Mouse (Mus musculus) monocyte, adult 2 months (primary cell): ENCODE measurements around the gene Fbxl13.

Source experiments
- DNase-seq, 2 experiments: peaks; one replicate each; pipeline ENCODE4 v3.0.0; 2022; ENCODE audit warnings: low spot score in 2 of 2, low read depth in 1 of 2

Gene Fbxl13

DNA sequence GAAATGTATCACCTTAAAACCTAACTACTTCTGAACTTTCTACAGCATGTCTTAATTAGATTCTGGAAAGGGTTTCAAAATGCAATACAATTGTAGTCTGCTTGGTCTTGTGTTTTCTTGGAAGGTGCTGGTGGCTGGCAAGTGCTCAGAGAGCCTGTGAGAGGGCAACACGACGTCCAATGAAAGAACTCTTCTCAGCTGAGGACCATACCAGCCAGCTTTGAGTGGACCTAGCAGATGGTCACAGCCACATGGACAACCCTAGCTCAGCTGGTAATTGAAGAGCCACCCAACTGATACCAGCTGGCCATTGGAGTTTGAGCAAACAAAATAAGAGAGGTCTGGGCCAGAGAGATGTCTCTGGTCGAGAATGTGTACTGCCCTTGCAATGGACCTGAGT lies 157.7 kb downstream of the Fbxl13 start:
- no peak for DNase-seq

DNA sequence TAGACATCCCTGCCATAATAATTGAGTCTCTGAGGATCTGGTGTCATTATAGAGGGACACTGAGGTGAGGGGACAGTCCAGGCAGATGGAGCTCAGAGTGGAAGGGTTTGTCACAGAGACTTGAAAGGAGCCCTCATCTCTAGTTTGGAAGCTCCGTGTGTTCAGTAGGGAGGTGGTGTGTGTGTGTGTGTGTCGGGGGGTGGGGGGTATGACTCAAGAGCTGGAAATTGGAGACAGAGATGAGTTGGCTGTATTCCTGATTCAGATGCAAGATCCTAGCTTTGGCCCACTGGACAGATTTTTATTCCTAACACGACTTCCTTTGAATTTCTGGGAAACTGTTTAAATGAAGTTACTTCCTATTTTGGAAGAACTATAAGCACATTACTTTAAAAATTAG lies 158.1 kb downstream of the Fbxl13 start:
- no peak for DNase-seq

DNA sequence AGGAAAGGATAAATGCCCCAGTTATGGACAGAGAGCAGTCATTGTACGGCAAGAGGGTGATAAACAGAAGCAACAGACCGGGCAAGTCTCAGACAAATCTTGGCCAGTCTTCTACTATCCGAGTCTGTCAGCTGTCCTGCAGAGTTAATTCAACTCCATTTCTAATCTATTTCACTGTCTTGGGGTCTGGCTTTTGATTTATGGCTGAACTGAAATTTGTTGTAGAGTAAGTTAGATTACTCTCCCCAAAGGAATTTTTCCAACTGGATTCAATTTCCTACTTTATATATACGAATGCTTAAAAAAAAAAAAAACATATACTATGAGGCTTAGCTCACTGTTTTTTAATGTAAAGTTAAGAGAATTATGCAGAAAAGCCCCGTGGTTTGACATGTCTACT lies 158.6 kb downstream of the Fbxl13 start:
- DNase-seq, result no peak

DNA sequence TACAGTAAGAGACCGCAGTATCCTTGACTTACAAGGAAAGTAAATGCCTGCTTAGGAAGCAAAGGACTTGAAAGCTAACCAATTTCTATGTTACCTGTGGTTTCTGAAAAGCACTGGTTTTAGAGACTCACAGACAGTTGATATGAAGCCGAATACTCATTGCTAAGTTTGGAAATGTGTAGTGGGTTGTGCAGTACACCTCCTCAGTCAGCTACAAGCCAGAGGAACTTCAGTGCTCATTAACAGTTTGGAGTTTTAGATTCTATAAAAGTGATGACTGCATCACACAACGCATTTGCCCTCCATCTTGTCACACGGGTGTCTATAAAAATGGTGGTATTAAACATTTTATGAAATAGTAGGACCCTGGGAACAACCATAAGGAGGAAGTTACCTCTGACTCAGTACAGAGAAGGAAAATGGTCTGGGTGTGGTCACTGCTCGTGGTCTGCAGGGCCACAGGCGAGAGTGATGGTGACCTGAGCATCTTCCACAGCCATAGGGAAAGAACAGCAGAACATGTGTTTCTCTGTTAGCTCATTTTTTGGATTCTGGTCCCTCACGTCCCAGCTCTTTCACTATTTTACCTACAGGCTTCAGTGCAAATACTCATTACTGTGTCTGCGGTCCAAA lies 160.1 kb downstream of the Fbxl13 start:
- no peak for DNase-seq

DNA sequence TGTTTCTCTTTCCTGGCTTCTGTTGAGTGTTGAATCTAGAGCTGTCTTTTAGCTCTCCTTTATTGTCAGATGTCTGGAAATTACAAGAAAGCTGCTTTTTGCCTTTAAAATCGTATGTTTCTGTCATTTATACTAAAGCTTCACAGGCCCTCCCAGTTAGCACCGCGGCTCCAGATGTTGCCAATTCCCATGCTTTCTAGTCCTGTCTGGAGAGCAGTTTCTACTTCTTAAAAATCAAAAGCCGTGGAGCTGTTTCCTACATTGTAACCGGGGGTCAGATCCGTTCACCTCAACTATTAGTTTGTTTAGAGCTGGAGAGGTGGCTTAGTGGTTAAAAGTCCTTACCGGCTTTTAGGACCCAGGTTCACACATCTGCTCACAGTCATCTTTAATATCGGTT lies 162.2 kb downstream of the Fbxl13 start:
- no peak for DNase-seq

DNA sequence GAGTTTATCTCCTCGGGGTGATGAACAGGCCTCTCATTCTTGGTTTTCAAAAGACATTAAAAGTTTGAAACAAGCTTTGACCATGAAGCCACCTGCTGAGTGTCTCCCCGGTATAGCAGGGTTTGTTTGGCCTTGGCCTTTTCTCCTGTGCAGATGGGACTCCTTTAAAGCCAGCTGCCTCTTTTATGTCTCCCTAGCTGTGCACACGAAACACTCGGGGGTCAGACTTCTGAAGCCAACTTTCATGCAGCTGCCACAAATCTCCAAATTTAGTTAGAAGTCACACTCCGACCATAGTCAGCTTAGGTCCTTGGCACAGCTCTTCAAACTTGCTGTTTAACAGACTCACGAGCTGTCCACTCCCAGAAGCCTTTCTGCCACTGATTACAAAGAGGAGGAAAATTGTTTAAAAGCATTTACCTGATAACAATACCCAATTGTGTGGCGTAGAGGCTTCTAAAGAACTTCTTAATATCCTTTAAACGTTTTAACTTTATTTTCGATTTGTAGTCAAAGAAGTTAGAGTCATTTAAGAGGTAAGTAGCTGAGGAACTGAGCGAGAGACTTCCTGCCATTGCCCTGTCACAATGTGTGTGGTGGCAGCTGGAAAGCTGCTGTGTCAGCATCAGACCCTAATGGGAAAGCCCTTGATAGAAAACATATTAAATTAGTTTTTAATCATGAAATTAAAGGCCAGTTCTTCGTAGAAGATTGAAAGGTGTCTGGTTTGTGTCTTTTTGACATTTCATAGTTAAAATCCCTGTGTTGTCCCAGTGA lies 162.8 kb downstream of the Fbxl13 start:
- DNase-seq, result no peak

DNA sequence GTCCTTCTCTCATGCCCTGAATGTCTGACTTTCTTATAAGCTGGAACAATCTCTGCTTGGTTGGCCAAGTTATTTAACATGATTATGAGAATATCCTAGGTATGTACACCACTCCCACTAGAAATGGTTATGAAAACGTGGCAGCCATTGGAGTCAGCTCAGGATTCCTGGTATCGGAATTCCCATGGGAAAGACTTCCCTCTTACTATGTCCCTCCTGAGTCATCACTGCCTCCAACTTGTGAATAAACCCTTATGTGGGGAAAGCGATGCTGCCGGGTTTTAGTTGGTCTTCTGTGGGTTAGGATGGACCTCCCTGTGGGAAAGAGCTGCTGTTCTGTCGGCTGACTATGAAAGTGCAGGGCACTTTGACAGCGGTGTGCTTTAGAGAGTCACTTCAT lies 163.9 kb downstream of the Fbxl13 start:
- no peak for DNase-seq

DNA sequence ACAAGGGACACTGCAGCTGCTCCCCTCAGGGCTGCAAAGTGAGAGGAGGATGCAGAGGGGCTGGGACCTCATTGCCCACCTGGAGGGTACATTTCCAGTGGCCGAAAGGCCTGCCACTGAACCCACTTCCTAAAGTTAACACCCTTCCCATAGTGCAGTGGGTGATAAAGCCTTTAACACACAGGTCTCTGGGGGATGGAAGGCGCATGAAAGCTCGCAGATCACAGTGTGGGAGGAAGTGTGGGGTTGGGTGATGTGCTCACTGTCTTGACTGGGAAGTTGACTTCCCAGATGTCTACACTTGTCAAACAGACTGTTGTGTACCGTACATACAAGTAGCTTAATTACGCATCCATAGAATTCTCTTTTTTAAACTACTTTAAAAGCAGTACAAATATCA lies 165.7 kb downstream of the Fbxl13 start:
- DNase-seq, result no peak

DNA sequence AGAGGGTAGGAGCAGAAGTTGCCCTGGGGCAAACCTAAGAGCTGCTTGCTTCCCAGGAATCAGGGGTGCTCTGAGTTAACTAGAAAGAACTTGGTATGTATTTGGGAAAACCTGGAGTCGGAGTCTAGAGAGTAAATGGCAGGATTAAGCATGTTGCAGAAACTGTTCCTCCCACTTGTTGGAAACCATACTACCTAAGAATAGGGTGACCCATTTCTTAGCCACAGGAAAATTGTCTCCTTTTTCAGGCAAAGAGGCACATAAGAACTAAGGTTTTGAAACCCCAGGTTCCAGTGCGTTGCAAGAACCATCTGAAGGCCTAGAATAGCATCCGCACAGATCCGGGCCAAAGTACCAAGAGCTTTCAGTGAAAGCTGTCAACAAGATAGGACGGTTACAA lies 167.0 kb downstream of the Fbxl13 start:
- DNase-seq, result no peak

DNA sequence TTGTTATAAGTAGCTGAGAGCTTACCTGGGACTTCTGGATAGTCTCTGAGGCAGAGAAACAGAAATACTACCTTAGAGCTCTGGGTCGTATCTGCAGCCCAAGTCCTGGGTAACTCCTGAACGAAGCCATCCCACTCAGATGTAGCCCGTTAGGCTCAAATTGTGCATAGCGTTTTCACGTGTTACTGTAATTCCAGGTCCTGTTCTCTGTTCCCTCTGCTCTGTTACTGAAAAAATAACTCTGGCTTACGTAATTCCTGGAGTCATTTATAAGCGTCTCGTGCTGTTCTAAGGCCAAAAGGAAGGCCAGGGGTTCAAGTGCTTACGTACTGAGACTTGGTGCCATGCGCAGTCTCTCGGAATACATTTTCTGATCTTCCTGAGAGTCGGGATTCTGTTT lies 177.3 kb downstream of the Fbxl13 start:
- DNase-seq, result no peak

DNA sequence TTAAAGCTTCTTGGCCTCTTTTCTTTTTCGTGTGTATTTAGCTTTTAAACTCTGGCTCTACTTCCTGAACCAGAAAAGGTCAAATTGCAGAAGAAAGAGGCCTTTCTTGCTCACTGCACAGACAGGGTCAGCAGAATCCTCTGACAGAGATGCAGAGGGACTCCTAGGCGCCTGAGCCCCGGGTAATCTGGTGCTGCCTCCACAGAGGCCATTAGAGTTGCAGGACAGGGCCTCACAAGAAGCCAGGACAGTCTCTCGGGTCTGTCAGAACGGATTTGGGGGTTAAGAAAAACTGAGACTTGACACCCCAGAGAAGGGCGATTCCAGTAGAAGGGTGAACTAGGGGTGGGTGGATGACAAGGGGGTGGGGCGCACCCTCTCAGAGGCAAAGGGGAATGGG lies 178.0 kb downstream of the Fbxl13 start:
- no peak for DNase-seq

DNA sequence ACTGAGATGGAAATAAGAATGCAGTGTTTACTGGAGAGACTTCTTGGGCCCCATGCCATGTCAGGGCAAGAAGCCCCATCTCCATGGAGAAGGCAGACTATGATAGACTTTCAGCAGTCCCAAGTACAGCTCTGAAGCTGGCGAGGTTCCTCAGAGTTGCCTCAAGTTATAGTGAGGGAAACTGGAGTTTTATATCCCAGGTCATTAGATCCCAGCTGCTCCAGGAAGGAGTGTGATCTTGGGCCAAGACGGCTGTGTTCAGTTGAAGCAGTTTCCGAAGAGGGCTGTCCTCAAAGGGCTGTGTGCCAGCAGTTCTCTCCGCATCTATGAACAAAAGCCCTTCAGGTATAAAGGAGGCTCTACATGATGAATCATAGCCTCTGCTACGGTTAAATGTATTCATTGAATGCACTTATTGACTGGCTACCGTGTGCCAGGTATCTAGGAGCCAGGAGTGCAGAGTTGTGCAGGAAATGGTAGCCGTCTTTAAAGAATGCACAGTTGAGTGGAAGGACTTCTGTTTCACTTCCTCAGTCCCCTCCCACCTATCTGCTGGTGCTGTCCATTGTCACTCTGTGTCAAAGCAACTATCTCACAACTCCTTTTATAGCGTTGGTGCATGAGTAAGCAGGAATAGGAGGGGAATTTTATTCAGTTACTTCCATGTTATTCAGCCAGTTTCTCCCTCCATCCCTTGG lies 204.5 kb downstream of the Fbxl13 start:
- DNase-seq, result no peak

DNA sequence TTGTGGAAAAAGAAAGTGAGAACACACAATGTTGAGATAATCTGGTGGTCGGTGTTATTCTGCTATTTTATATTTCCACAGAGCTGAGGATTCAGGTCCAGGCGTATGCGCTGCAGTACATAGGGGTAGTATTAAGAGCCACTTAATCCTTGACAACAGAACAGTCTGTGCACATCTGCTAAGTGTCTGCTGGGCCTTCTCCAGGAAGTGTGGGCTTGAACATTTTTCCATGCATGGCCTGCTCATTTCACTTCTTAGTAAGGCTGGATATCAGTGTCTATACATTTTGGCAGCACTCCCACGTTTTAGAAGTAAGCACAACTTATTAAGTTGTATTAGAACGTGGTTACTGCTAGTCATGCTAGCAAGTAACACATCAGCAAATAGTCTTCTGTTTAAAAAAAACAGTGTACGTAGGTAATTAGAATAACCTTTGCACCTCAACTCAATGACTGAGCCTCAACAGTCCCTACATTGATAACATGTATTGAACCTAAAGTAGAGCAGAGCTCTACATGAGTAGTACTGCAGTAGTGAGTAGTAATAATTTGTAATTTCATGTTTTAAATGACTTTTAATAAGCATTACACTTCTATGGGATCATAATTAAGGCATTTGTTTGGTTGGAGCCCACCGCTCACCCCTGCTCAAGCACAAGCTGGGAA lies 205.9 kb downstream of the Fbxl13 start:
- no peak for DNase-seq

DNA sequence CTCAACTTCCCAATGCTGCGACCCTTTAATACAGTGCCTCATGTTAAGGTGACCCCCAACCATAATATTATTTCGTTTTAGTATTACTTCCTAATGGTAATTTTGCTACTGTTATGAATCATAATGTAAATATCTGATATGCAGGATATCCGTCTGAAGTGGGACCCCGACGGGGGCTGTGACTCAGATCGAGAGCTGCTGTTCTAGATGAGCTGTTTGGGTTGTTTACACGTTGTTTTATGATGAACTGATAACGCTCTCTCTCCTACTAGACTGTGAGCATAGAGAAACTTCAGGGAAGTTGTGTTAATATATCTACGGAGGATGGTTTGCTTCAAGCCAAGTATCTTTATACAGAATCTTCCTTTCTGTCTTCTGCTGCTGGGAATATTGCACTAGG lies 207.0 kb downstream of the Fbxl13 start:
- DNase-seq, result no peak

DNA sequence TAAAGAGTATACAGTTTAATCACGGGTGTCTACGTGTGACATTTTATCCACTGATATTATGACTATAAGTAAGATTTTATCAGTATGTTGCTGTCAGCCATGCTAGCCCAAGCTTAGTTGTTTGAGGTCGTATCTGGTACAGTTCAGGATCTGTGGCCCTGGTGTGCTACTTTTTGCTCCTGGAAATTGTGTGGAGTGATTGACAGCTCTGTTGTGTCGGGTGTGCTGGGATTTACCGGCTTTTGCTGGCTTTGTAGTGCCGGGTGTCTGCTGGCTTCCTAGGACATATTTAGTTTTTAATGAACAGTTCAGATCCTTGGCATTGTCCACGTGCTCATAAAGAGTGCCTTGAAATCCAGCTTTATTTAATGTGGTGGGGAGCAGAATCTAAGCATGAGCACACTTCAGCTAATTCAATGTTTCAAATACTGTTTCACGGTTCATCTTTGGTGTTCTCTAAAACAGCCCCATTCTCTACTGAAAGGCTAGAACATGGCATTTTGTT lies 208.9 kb downstream of the Fbxl13 start:
- DNase-seq, result no peak

DNA sequence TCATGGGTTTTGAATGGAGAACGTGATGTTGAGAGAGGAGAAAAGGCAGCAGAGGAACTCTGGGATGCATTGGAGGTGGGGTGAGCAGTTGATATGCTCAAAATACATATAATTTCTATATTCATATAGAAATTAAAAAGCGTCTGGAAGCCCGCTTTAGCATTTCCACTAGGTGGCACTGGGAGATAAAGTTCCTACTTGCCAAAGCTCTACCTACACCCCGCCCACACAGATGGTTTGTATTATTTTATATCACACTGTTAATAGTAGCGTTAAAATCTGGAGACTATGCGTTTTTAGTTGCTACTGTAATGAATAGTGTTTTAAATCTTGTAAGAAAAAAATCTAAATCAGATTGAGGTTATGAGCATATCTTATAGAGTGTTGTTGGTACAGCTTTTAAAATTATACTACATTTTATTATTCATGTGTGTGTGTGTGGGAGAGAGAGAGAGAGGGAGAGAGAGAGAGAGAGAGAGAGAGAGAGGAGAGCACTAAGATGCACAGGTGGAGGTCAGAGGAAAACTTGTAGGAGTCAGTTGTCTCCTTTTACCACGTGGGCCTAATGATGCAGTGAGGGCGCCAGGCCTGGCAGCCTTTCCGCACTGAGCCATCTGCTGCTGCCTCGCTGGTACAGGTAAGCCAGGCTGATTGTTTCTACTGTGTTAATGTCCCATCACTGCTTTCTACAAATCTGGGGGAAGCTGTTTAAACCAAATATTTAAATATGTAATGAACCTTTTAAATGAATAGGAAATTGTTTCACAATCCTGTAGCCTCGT lies 211.1 kb downstream of the Fbxl13 start:
- no peak for DNase-seq
